In genomic region chr6:99241625-99242395, GRCm38 (mm10) we compare ENCODE assay signal across 12 mouse cellular contexts.
A peak's percentile ranks its signal among the peaks of the same experiment; 100 is the strongest.
DNase-seq lines count a peak whose midpoint lies in the region; ATAC-seq and TF ChIP-seq lines count a peak whose summit lies in the region.
"Had no signal": no experiment of that assay in that cellular context is flagged by ENCODE, and none has a peak within 500 bp of the region (broad histone marks: within the 10 kb centered on the region; RNA-seq: fewer than 3 reads in every experiment).

No protein-coding gene starts in this region.

- no peaks in the 10 kb centered on the region for H3K36me3 ChIP-seq in hindbrain, embryonic 11.5 days (ENCODE audit: control insufficient read depth, insufficient read depth, low read length)

- DNase-seq in lung, postnatal 36 days, result peak; percentile 16
- DNase-seq in lung, adult 2 months, result no peak
- DNase-seq in MEL-GATA-1-ER (ENCODE audit: extremely low read depth, low read depth), result peak; percentile 43
- peak; percentile 32 for DNase-seq in thymus, postnatal 25 days
- DNase-seq in hindbrain, embryonic 11.5 days (ENCODE audit: low spot score), result no peak
- DNase-seq in layer of hippocampus, adult 9-10 months (ENCODE audit: low spot score), result no peak
- no peak for DNase-seq in adrenal gland, postnatal 36 days
- DNase-seq: cerebellum, adult 11 months; lung, embryonic 14.5 days; midbrain, embryonic 14.5 days had no signal

- H3K9ac ChIP-seq in hindbrain, embryonic 11.5 days (ENCODE audit: low read depth, low read length), result no peak overlapping the region
- H3K9ac ChIP-seq: lung, embryonic 14.5 days had no signal

- no peak for TF ChIP-seq CTCF in lung, adult 2 months (IDR thresholded peaks at IDR 0.05; ENCODE audit: insufficient read depth, low read length)

- no peaks in the 10 kb centered on the region for H3K9me3 ChIP-seq in hindbrain, embryonic 11.5 days (ENCODE audit: control insufficient read depth, low read length)

- H3K4me1 ChIP-seq in lung, adult 2 months (ENCODE audit: control insufficient read depth, insufficient read depth, low read length), result peaks cover 2% of the 10 kb centered on the region; the same call in 1 of the 2 replicates
- H3K4me1 ChIP-seq in hindbrain, embryonic 11.5 days (replicated peaks; ENCODE audit: control insufficient read depth, insufficient read depth, low read length), result no peaks in the 10 kb centered on the region

- no peak overlapping the region for H3K4me2 ChIP-seq in hindbrain, embryonic 11.5 days (replicated peaks; ENCODE audit: low read depth, low read length)
- H3K4me2 ChIP-seq: lung, embryonic 14.5 days had no signal

- peak; percentile 90 for ATAC-seq in megakaryocyte progenitor cell, adult 5-6 weeks (replicated peaks; ENCODE audit: poor library complexity)
- ATAC-seq in hindbrain, embryonic 11.5 days (ENCODE audit: low FRiP score), result no peak

- H3K4me3 ChIP-seq in lung, adult 2 months (replicated peaks; ENCODE audit: extremely low read depth, low read depth, low read length), result no peak overlapping the region
- H3K4me3 ChIP-seq in hindbrain, embryonic 11.5 days (ENCODE audit: low read depth, low read length), result no peak overlapping the region

- H3K27ac ChIP-seq in hindbrain, embryonic 11.5 days (ENCODE audit: low read depth, low read length), result no peak overlapping the region
- H3K27ac ChIP-seq: kidney, postnatal 0 days had no signal

- no peaks in the 10 kb centered on the region for H3K27me3 ChIP-seq in hindbrain, embryonic 11.5 days (ENCODE audit: control insufficient read depth, insufficient read depth, low read length)

- TF ChIP-seq POLR2A in lung, adult 2 months (IDR thresholded peaks at IDR 0.05; ENCODE audit: borderline replicate concordance, extremely low read depth, low read depth, low read length), result no peak

- WGBS in lung, adult 2 months, result 90% methylated on average over 10 of the region's 10 CpGs
- WGBS in hindbrain, embryonic 11.5 days, result 92% methylated on average over 10 of the region's 10 CpGs

Comparison
In these comparisons a context has a peak if more than half of its experiments do, and no peak if none do; other contexts are left out.
1. DNase-seq: peak in lung, postnatal 36 days (single experiment), MEL-GATA-1-ER (single experiment) and thymus, postnatal 25 days (single experiment); none in lung, adult 2 months (single experiment), hindbrain, embryonic 11.5 days (single experiment), layer of hippocampus, adult 9-10 months (single experiment) and adrenal gland, postnatal 36 days (0 of 2).